Mouse (Mus musculus) lung, embryonic 14.5 days (tissue): ENCODE results near the gene Pja2. TPM values are rescaled to one million over a fixed set of nuclear protein-coding genes. Genes with fewer than 3 reads are reported as not detected.
"Not testable (repeated sequence)": the region's sequence is repeated elsewhere in the genome, so short reads cannot be mapped to it uniquely, and the experiment has no call there.

Source experiments
- ATAC-seq: fragments of 200-750 bp; cut with Nextera tagmentation; 2 replicates; pipeline ENCODE4 v1.8.0; 2017; ENCODE audit warnings: mild to moderate bottlenecking, moderate TSS enrichment, moderate library complexity; ENCODE audit not compliant: insufficient read depth
- DNase-seq: peaks from one replicate; pipeline ENCODE4 v3.0.0-alpha.2; 2015
- H3K27ac ChIP-seq: fragments of 300-500 bp; sonication (generic); 2 replicates; pipeline ENCODE4 v1.5.1; 2014; ENCODE audit warnings: low read depth, mild to moderate bottlenecking, moderate library complexity
- H3K27me3 ChIP-seq: fragments of 300-500 bp; sonication (generic); 2 replicates; pipeline ENCODE4 v1.6.1; 2014; ENCODE audit warnings: low read length, control low read depth; ENCODE audit not compliant: insufficient read depth
- H3K36me3 ChIP-seq: fragments of 300-500 bp; sonication (generic); 2 replicates; pipeline ENCODE4 v1.6.1; 2014; ENCODE audit warnings: control low read depth; ENCODE audit not compliant: insufficient read depth
- H3K4me1 ChIP-seq: fragments of 300-500 bp; sonication (generic); 2 replicates; pipeline ENCODE4 v1.6.1; 2014; ENCODE audit warnings: antibody characterized with exemption, control low read depth; ENCODE audit not compliant: insufficient read depth
- H3K4me2 ChIP-seq: fragments of 300-500 bp; sonication (generic); 2 replicates; pipeline ENCODE4 v1.6.1; 2014; ENCODE audit warnings: mild to moderate bottlenecking
- H3K4me3 ChIP-seq: fragments of 300-500 bp; sonication (generic); 2 replicates; pipeline ENCODE4 v1.5.1; 2014; ENCODE audit warnings: low read depth, low read length
- H3K9ac ChIP-seq: fragments of 300-500 bp; sonication (generic); 2 replicates; pipeline ENCODE4 v1.6.1; 2014
- H3K9me3 ChIP-seq: fragments of 300-500 bp; sonication (generic); 2 replicates; pipeline ENCODE4 v1.6.1; 2016; ENCODE audit warnings: low read depth, low read length, control low read depth
- CTCF ChIP-seq: IDR thresholded peaks from 2 replicates; pipeline ENCODE4 v1.5.1; 2016; ENCODE audit warnings: antibody characterized with exemption, low read depth
- WGBS: fragments of 180-500 bp; shearing (Covaris S2); extraction: QIAGEN DNeasy Blood & Tissue Kit; methylation state at CpG from one replicate; pipeline ENCODE4 v1.1.7; 2014; 5-methylcytosine and 5-hydroxymethylcytosine counted together
- polyA plus RNA-seq: library from polyadenylated mRNA; unstranded; fragments of >200 nt; fragmentation: Nextera tagmentation; extraction: Ambion mirVana; gene quantifications from 2 replicates; pipeline ENCODE4 v1.2.1, GENCODE M21; 2014

The Pja2 gene
- polyA plus RNA-seq, 1 experiment from 2014 or later, result 68.4 TPM

- Histone ChIP-seq H3K9me3 (no peaks in the 10 kb centered on the region), H3K4me2 (no peak overlapping the region), H3K27me3 (no peaks in the 10 kb centered on the region), H3K36me3 (0 out of 2 replicates have a peak, but pooled peaks cover 4% of the 10 kb centered on the region), H3K27ac (no peak overlapping the region), H3K9ac (no peak overlapping the region), H3K4me3 (no peak overlapping the region), H3K4me1 (no peaks in the 10 kb centered on the region)
- no peak for TF ChIP-seq CTCF
- WGBS, result 77% methylated on average over 2 of the region's 2 CpGs
- no peak for ATAC-seq
- no peak for DNase-seq
Observed at GRCm38 (mm10) chr17:64324556-64324955, 7.2 kb downstream of the Pja2 start.

GRCm38 (mm10) chr17:64315428-64315827, 16.3 kb downstream of the Pja2 start:
- no peak overlapping the region for H3K4me3 ChIP-seq
- TF ChIP-seq CTCF, result no peak
- H3K4me2 ChIP-seq, result no peak overlapping the region
- no peaks in the 10 kb centered on the region for H3K4me1 ChIP-seq
- no peak overlapping the region for H3K27ac ChIP-seq
- peaks cover 13% of the 10 kb centered on the region for H3K36me3 ChIP-seq
- ATAC-seq (no peak), DNase-seq (no peak)
- H3K9ac ChIP-seq, result no peak overlapping the region
- no peaks in the 10 kb centered on the region for H3K9me3 ChIP-seq
- no peaks in the 10 kb centered on the region for H3K27me3 ChIP-seq

GRCm38 (mm10) chr17:64314523-64314922, 17.2 kb downstream of the Pja2 start:
- WGBS, result 83% methylated on average over 1 of the region's 1 CpGs
- not testable (repeated sequence) for H3K9ac ChIP-seq, H3K4me2 ChIP-seq, H3K9me3 ChIP-seq, H3K27ac ChIP-seq, H3K4me1 ChIP-seq, ATAC-seq, H3K27me3 ChIP-seq, H3K4me3 ChIP-seq, DNase-seq
- peaks cover 15% of the 10 kb centered on the region for H3K36me3 ChIP-seq

- Histone ChIP-seq H3K27me3 (no peaks in the 10 kb centered on the region), H3K4me2 (no peak overlapping the region), H3K9ac (no peak overlapping the region), H3K4me3 (no peak overlapping the region), H3K27ac (no peak overlapping the region), H3K9me3 (no peaks in the 10 kb centered on the region), H3K4me1 (no peaks in the 10 kb centered on the region), H3K36me3 (peaks cover 15% of the 10 kb centered on the region; the same call in 1 of the 2 replicates)
- DNase-seq (no peak), ATAC-seq (no peak)
- TF ChIP-seq CTCF, result no peak
- WGBS, result 81% methylated on average over 5 of the region's 5 CpGs
Observed at GRCm38 (mm10) chr17:64297628-64298027, 34.1 kb downstream of the Pja2 start.

GRCm38 (mm10) chr17:64292740-64293139, 39.0 kb downstream of the Pja2 start:
- ATAC-seq (no peak), DNase-seq (no peak)
- 84% methylated on average over 8 of the region's 8 CpGs for WGBS
- no peaks in the 10 kb centered on the region for H3K4me1 ChIP-seq
- no peak overlapping the region for H3K9ac ChIP-seq
- H3K9me3 ChIP-seq, result no peaks in the 10 kb centered on the region
- H3K4me3 ChIP-seq, result no peak overlapping the region
- no peaks in the 10 kb centered on the region for H3K27me3 ChIP-seq
- H3K36me3 ChIP-seq, result peaks cover 36% of the 10 kb centered on the region
- no peak overlapping the region for H3K27ac ChIP-seq
- no peak for TF ChIP-seq CTCF
- H3K4me2 ChIP-seq, result no peak overlapping the region

- H3K9ac ChIP-seq, result no peak overlapping the region
- H3K27me3 ChIP-seq, result no peaks in the 10 kb centered on the region
- no peak overlapping the region for H3K4me3 ChIP-seq
- H3K4me2 ChIP-seq, result no peak overlapping the region
- no peak overlapping the region for H3K27ac ChIP-seq
- no peaks in the 10 kb centered on the region for H3K9me3 ChIP-seq
- DNase-seq (no peak), ATAC-seq (no peak)
- WGBS, result 76% methylated on average over 4 of the region's 4 CpGs
- no peaks in the 10 kb centered on the region for H3K4me1 ChIP-seq
- no peak for TF ChIP-seq CTCF
- H3K36me3 ChIP-seq, result peaks cover 57% of the 10 kb centered on the region
Observed at GRCm38 (mm10) chr17:64289684-64290083, 42.0 kb downstream of the Pja2 start.

- DNase-seq (no peak), ATAC-seq (no peak)
- no peak overlapping the region for H3K9ac ChIP-seq
- no peak overlapping the region for H3K4me2 ChIP-seq
- H3K4me1 ChIP-seq, result no peaks in the 10 kb centered on the region
- no peak overlapping the region for H3K4me3 ChIP-seq
- no peaks in the 10 kb centered on the region for H3K27me3 ChIP-seq
- H3K27ac ChIP-seq, result no peak overlapping the region
- WGBS, result 83% methylated on average over 7 of the region's 7 CpGs
- no peaks in the 10 kb centered on the region for H3K9me3 ChIP-seq
- peaks cover 66% of the 10 kb centered on the region for H3K36me3 ChIP-seq
- no peak for TF ChIP-seq CTCF
Observed at GRCm38 (mm10) chr17:64288000-64288399, 43.7 kb downstream of the Pja2 start.

GRCm38 (mm10) chr17:64286836-64287235, 44.9 kb downstream of the Pja2 start:
- TF ChIP-seq CTCF, result no peak
- DNase-seq (no peak), ATAC-seq (no peak)
- H3K9ac ChIP-seq, result no peak overlapping the region
- H3K27me3 ChIP-seq, result no peaks in the 10 kb centered on the region
- no peak overlapping the region for H3K4me2 ChIP-seq
- no peaks in the 10 kb centered on the region for H3K4me1 ChIP-seq
- H3K36me3 ChIP-seq, result peaks cover 69% of the 10 kb centered on the region
- H3K4me3 ChIP-seq, result no peak overlapping the region
- H3K27ac ChIP-seq, result no peak overlapping the region
- 73% methylated on average over 3 of the region's 3 CpGs for WGBS
- no peaks in the 10 kb centered on the region for H3K9me3 ChIP-seq

GRCm38 (mm10) chr17:64281368-64281767, 50.3 kb downstream of the Pja2 start:
- WGBS, result 73% methylated on average over 3 of the region's 3 CpGs
- H3K27ac ChIP-seq, H3K4me1 ChIP-seq, H3K4me3 ChIP-seq, H3K9ac ChIP-seq, H3K9me3 ChIP-seq, H3K4me2 ChIP-seq, ATAC-seq, H3K27me3 ChIP-seq, DNase-seq: not testable (repeated sequence)
- H3K36me3 ChIP-seq, result peaks cover 48% of the 10 kb centered on the region
